Mouse (Mus musculus) lung, adult 2 months (tissue): Measurements from ENCODE around the gene 3110082I17Rik.

Source experiments
- CTCF ChIP-seq: fragments of 200-500 bp; IDR thresholded peaks from 2 replicates; pipeline ENCODE4 v1.5.1; 2011; ENCODE audit warnings: mild to moderate bottlenecking, low read length, control low read depth; ENCODE audit not compliant: insufficient read depth
- POLR2A ChIP-seq: fragments of 200-500 bp; IDR thresholded peaks from 2 replicates; pipeline ENCODE4 v1.6.1; 2011; ENCODE audit warnings: low read depth, mild to moderate bottlenecking, control low read depth, low read length, borderline replicate concordance; ENCODE audit errors: extremely low read depth

DNA sequence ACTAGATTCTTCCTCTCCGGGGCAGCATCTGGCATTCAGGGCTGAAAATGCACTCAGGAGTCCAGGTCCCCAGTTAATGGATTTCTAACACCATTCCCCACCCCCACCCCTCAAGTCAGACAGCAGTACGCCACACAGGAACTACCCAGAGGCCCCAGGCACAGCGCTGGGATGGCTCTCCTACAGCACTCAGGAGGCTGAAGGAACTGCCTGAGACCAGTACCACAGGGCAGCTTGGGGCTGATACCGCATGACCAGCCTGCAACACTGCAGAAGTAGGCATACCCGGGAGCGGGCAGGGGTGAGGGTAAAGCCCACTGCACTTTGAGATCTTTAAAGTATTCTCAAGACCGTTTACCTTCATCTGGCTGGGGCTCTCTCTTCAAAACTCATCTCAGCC is 54.8 kb downstream of the 3110082I17Rik start:
- TF ChIP-seq CTCF, result no peak
- TF ChIP-seq POLR2A, result no peak
